ENCODE assay signal across 14 mouse cellular contexts in the genomic region with DNA sequence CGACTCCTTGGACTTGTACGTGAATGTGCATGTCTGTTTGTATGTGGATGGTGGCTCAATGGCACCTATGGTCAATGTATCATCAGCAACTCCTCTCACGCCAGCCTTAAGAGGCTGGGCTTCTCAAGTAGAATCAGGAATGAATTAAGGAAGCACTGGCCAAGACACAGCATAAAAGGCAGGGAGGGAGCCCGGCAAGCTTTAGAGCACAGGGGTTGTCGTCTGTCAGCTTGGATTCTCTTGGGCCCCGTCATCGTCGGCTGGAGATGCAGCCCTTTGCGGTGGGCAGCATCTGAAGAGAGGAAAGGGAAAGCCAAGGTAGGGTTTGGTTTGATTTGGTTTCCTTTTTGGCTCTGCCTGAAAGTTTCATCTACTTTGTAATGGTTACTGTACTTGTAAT.
A peak's percentile ranks its signal among the peaks of the same experiment; 100 is the strongest.
DNase-seq lines count a peak whose midpoint lies in the region; ATAC-seq lines count a peak whose summit lies in the region.
"Had no signal": no experiment of that assay in that cellular context is flagged by ENCODE, and none has a peak within 500 bp of the region (broad histone marks: within the 10 kb centered on the region; RNA-seq: fewer than 3 reads in every experiment).

No protein-coding gene starts in this region.

- peaks cover 46% of the 10 kb centered on the region for H3K4me1 ChIP-seq in embryonic facial prominence, embryonic 10.5 days
- no peaks in the 10 kb centered on the region; the same call in 1 of the 2 replicates for H3K4me1 ChIP-seq in hindbrain, embryonic 11.5 days (replicated peaks; ENCODE audit: control insufficient read depth, insufficient read depth, low read length)
- peaks cover 14% of the 10 kb centered on the region for H3K4me1 ChIP-seq in midbrain, embryonic 16.5 days (ENCODE audit: control insufficient read depth, insufficient read depth, low read length)
- H3K4me1 ChIP-seq: heart, embryonic 15.5 days had no signal

- H3K27me3 ChIP-seq in embryonic facial prominence, embryonic 10.5 days (replicated peaks; ENCODE audit: low read depth, poor library complexity, severe bottlenecking): no peaks in the 10 kb centered on the region
- H3K27me3 ChIP-seq in hindbrain, embryonic 11.5 days (ENCODE audit: control insufficient read depth, insufficient read depth, low read length): no peaks in the 10 kb centered on the region
- H3K27me3 ChIP-seq in midbrain, embryonic 16.5 days (ENCODE audit: control insufficient read depth, insufficient read depth, low read depth, low read length): no peaks in the 10 kb centered on the region
- H3K27me3 ChIP-seq: heart, embryonic 15.5 days; limb, embryonic 15.5 days; Patski had no signal

- H3K9ac ChIP-seq in hindbrain, embryonic 11.5 days (ENCODE audit: low read depth, low read length): peak overlapping the region; percentile 42; the same call in 1 of the 2 replicates
- H3K9ac ChIP-seq in midbrain, embryonic 16.5 days (ENCODE audit: low read depth, low read length): 0 out of 2 replicates have a peak overlapping the region, but pooled peaks have one; percentile 2
- H3K9ac ChIP-seq: heart, embryonic 15.5 days; limb, embryonic 15.5 days had no signal

- peaks cover 31% of the 10 kb centered on the region for H3K36me3 ChIP-seq in embryonic facial prominence, embryonic 10.5 days (replicated peaks)
- no peaks in the 10 kb centered on the region for H3K36me3 ChIP-seq in hindbrain, embryonic 11.5 days (ENCODE audit: control insufficient read depth, insufficient read depth, low read length)
- no peaks in the 10 kb centered on the region for H3K36me3 ChIP-seq in midbrain, embryonic 16.5 days (ENCODE audit: control insufficient read depth, insufficient read depth, low read length)
- H3K36me3 ChIP-seq: heart, embryonic 15.5 days had no signal

- peak overlapping the region; percentile 49 for H3K4me3 ChIP-seq in embryonic facial prominence, embryonic 10.5 days
- peak overlapping the region; percentile 35 for H3K4me3 ChIP-seq in hindbrain, embryonic 11.5 days (ENCODE audit: low read depth, low read length)
- peak overlapping the region; percentile 29 for H3K4me3 ChIP-seq in midbrain, embryonic 16.5 days (ENCODE audit: low read depth, low read length)
- H3K4me3 ChIP-seq: heart, embryonic 15.5 days; limb, embryonic 15.5 days had no signal

- DNase-seq in heart, adult 11 months: peak; percentile 87
- DNase-seq in heart, adult 9 months (ENCODE audit: low spot score in 2 of 2): no peak
- DNase-seq in embryonic facial prominence, embryonic 10.5 days (ENCODE audit: low spot score): no peak
- peak; percentile 57 for DNase-seq in hindbrain, embryonic 11.5 days (ENCODE audit: low spot score)
- no peak for DNase-seq in kidney, postnatal 36 days
- no peak for DNase-seq in cerebellum, adult 18-20 months
- DNase-seq: adrenal gland, adult 8-10 months; kidney, adult 11 months; right cerebral cortex, postnatal 25 days had no signal

- 22% methylated on average over 9 of the region's 9 CpGs for WGBS in embryonic facial prominence, embryonic 10.5 days
- 15% methylated on average over 9 of the region's 9 CpGs for WGBS in hindbrain, embryonic 11.5 days
- 11% methylated on average over 9 of the region's 9 CpGs for WGBS in midbrain, embryonic 16.5 days

- no peak for ATAC-seq in hindbrain, embryonic 11.5 days (ENCODE audit: low FRiP score)
- peak; percentile 27 for ATAC-seq in midbrain, embryonic 16.5 days
- no peak for ATAC-seq in erythroblast, adult 5-6 weeks (replicated peaks; ENCODE audit: low FRiP score, poor library complexity, severe bottlenecking)
- ATAC-seq: Patski had no signal

- peaks cover 8% of the 10 kb centered on the region; the same call in 1 of the 2 replicates for H3K9me3 ChIP-seq in embryonic facial prominence, embryonic 10.5 days
- no peaks in the 10 kb centered on the region for H3K9me3 ChIP-seq in hindbrain, embryonic 11.5 days (ENCODE audit: control insufficient read depth, low read length)
- no peaks in the 10 kb centered on the region for H3K9me3 ChIP-seq in midbrain, embryonic 16.5 days (replicated peaks; ENCODE audit: control insufficient read depth, low read length, poor library complexity, severe bottlenecking)
- H3K9me3 ChIP-seq: heart, embryonic 15.5 days; limb, embryonic 15.5 days had no signal

- peak overlapping the region; percentile 81 for H3K27ac ChIP-seq in embryonic facial prominence, embryonic 10.5 days (replicated peaks)
- H3K27ac ChIP-seq in hindbrain, embryonic 11.5 days (ENCODE audit: low read depth, low read length): peak overlapping the region; percentile 94
- peak overlapping the region; percentile 69 for H3K27ac ChIP-seq in midbrain, embryonic 16.5 days (ENCODE audit: low read length)
- H3K27ac ChIP-seq: heart, embryonic 15.5 days had no signal

- peak overlapping the region; percentile 30 for H3K4me2 ChIP-seq in hindbrain, embryonic 11.5 days (replicated peaks; ENCODE audit: low read depth, low read length)
- H3K4me2 ChIP-seq in midbrain, embryonic 16.5 days (ENCODE audit: low read length): peak overlapping the region; percentile 36
- H3K4me2 ChIP-seq: heart, embryonic 15.5 days; limb, embryonic 15.5 days had no signal

Comparison
In these comparisons a context has a peak if more than half of its experiments do, and no peak if none do; other contexts are left out.
1. DNase-seq: peak in heart, adult 11 months (single experiment) and hindbrain, embryonic 11.5 days (single experiment); none in heart, adult 9 months (0 of 2), embryonic facial prominence, embryonic 10.5 days (single experiment), kidney, postnatal 36 days (0 of 2) and cerebellum, adult 18-20 months (0 of 2).
2. Peak in every context shown above with its lines, with median percentiles within 50 percentile points of each other: H3K27ac ChIP-seq and H3K4me3 ChIP-seq.